Mouse (Mus musculus): ENCODE data around the gene Bhlha15. TPM values are rescaled to one million over a fixed set of nuclear protein-coding genes. Genes with fewer than 3 reads are reported as not detected.
A peak's percentile ranks its signal among the peaks of the same experiment; 100 is the strongest.

Bhlha15 gene
- polyA plus RNA-seq, 1 experiment from 2014 or later = 0.12 TPM

DNA sequence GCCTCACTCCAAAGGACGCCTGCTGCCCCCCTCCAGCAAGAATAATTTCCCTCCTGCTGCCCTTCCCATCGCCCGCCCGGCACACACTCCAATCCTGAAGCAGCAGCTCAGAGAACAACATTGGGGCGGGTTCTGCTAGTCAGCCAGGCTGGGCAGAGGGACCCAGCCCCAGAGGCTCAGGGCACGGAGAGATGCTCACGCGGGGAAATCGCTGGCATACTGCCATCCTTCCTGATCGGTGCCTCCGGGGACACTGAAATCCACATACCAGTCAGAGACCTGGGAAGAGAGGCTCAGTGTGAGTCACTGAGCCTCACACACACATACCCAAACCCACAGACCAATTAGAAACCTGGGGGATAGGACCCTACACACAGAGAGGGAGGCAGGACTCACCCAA, 10.5 kb downstream of the Bhlha15 start:
- no peak for DNase-seq (ENCODE audit: low spot score)
- 90% methylated on average over 11 of the region's 11 CpGs for WGBS

DNA sequence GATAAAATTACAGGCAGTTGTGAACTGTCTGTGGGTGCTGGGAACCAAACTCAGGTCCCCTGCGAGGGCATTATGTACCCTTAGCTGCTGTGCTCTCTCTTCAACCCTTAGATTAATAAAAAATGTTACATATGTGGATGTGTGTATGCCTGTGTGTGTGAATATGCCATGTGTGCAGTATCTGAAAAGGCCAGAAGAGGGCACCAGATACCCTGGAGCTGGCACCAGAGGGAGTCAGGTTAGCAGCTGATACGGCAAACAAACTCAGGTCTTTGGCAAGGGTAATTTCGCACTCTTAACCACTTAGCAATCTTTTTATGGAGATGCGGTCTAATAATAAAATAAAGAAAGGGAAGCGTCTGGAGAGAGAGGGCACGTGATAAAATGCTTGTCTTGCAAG, 12.3 kb downstream of the Bhlha15 start:
- no peak overlapping the region for H3K27ac ChIP-seq (ENCODE audit: low read depth, low read length)
- H3K9ac ChIP-seq (ENCODE audit: low read length) = no peak overlapping the region
- ATAC-seq (replicated peaks; ENCODE audit: low FRiP score) (no peak), DNase-seq (ENCODE audit: low spot score) (no peak)
- WGBS = 97% methylated on average over 6 of the region's 6 CpGs
- no peaks in the 10 kb centered on the region; the same call in 1 of the 2 replicates for H3K36me3 ChIP-seq (ENCODE audit: control insufficient read depth, insufficient read depth, low read length)
- H3K4me1 ChIP-seq (replicated peaks; ENCODE audit: control insufficient read depth, insufficient read depth, low read length) = no peaks in the 10 kb centered on the region
- peaks cover 5% of the 10 kb centered on the region; the same call in 1 of the 2 replicates for H3K9me3 ChIP-seq (ENCODE audit: control insufficient read depth, low read length)
- H3K27me3 ChIP-seq (ENCODE audit: control insufficient read depth, insufficient read depth, low read length) = no peaks in the 10 kb centered on the region
- no peak overlapping the region for H3K4me2 ChIP-seq (ENCODE audit: low read depth, low read length, severe bottlenecking)
- H3K4me3 ChIP-seq (ENCODE audit: low read depth, low read length) = no peak overlapping the region

More for the DNA sequence above, 10.5 kb downstream of the Bhlha15 start:
- Histone ChIP-seq H3K27ac (ENCODE audit: low read depth, low read length) (no peak overlapping the region), H3K9ac (ENCODE audit: low read length) (no peak overlapping the region), H3K36me3 (ENCODE audit: control insufficient read depth, insufficient read depth, low read length) (no peaks in the 10 kb centered on the region; the same call in 1 of the 2 replicates), H3K4me3 (ENCODE audit: low read depth, low read length) (no peak overlapping the region), H3K4me1 (replicated peaks; ENCODE audit: control insufficient read depth, insufficient read depth, low read length) (no peaks in the 10 kb centered on the region), H3K27me3 (ENCODE audit: control insufficient read depth, insufficient read depth, low read length) (no peaks in the 10 kb centered on the region), H3K4me2 (ENCODE audit: low read depth, low read length, severe bottlenecking) (no peak overlapping the region), H3K9me3 (ENCODE audit: control insufficient read depth, low read length) (peaks cover 5% of the 10 kb centered on the region; the same call in 1 of the 2 replicates)
- ATAC-seq (replicated peaks; ENCODE audit: low FRiP score) = no peak

DNA sequence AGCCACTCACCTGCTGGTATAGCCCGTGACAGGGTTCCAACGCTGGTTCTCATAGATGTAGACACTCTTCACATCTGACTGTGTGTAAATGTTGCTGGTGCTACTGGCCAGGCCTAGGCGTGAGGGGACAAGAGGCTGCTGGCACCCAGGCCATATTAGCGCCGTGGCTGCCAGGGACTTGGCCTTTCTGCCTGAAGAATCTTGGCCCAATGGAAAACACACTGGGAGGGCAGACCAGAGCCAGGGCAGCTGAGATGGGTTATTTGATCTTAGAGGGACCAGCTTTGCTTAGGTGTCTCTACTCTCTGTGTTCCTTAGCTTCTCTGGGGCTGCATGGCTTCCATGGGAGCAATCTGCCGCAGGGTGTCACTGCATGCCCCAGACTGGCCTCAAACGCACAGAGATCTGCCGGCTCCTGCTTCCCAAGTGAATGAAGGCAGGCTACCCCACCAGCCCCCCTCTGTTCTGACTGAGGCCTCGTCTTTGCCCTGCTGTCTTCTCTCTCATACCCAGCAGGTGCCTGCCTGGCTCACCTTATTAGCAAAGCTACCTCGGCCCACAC, 13.4 kb downstream of the Bhlha15 start:
- WGBS = 92% methylated on average over 10 of the region's 10 CpGs
- H3K27me3 ChIP-seq (ENCODE audit: control insufficient read depth, insufficient read depth, low read length) = no peaks in the 10 kb centered on the region

DNA sequence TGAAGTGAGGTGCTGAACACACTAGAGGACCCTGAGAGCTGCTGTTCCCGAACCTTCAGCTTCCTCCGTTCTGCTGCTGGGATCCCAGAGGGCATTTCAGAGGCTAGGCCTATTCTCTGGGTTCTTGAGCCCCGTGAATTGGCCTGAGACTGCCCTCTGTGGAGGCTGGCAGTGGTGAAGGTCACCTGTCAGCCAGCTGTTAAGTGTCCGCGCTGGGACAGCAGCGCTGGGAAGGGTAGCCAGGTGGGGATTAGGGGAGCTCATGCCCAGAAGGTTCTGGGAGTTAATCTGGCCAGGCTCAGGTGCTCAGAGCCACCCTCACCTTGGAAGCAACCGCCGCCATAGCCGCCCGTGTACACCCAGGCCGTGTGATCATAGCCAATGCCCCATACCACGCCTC, 14.2 kb downstream of the Bhlha15 start:
- Histone ChIP-seq H3K27ac (ENCODE audit: low read depth, low read length) (no peak overlapping the region), H3K4me1 (replicated peaks; ENCODE audit: control insufficient read depth, insufficient read depth, low read length) (no peaks in the 10 kb centered on the region), H3K27me3 (ENCODE audit: control insufficient read depth, insufficient read depth, low read length) (no peaks in the 10 kb centered on the region), H3K9ac (ENCODE audit: low read length) (no peak overlapping the region), H3K36me3 (ENCODE audit: control insufficient read depth, insufficient read depth, low read length) (no peaks in the 10 kb centered on the region; the same call in 1 of the 2 replicates), H3K9me3 (ENCODE audit: control insufficient read depth, low read length) (peaks cover 5% of the 10 kb centered on the region; the same call in 1 of the 2 replicates), H3K4me3 (ENCODE audit: low read depth, low read length) (no peak overlapping the region), H3K4me2 (ENCODE audit: low read depth, low read length, severe bottlenecking) (no peak overlapping the region)
- ATAC-seq (replicated peaks; ENCODE audit: low FRiP score) (no peak), DNase-seq (ENCODE audit: low spot score) (no peak)
- 93% methylated on average over 12 of the region's 12 CpGs for WGBS

More for the DNA sequence above, 13.4 kb downstream of the Bhlha15 start:
- ATAC-seq (replicated peaks; ENCODE audit: low FRiP score) (no peak), DNase-seq (ENCODE audit: low spot score) (no peak)
- Histone ChIP-seq H3K36me3 (ENCODE audit: control insufficient read depth, insufficient read depth, low read length) (no peaks in the 10 kb centered on the region; the same call in 1 of the 2 replicates), H3K4me2 (ENCODE audit: low read depth, low read length, severe bottlenecking) (no peak overlapping the region), H3K4me3 (ENCODE audit: low read depth, low read length) (no peak overlapping the region), H3K4me1 (replicated peaks; ENCODE audit: control insufficient read depth, insufficient read depth, low read length) (no peaks in the 10 kb centered on the region), H3K27ac (ENCODE audit: low read depth, low read length) (no peak overlapping the region), H3K9ac (ENCODE audit: low read length) (no peak overlapping the region), H3K9me3 (ENCODE audit: control insufficient read depth, low read length) (peaks cover 5% of the 10 kb centered on the region; the same call in 1 of the 2 replicates)

DNA sequence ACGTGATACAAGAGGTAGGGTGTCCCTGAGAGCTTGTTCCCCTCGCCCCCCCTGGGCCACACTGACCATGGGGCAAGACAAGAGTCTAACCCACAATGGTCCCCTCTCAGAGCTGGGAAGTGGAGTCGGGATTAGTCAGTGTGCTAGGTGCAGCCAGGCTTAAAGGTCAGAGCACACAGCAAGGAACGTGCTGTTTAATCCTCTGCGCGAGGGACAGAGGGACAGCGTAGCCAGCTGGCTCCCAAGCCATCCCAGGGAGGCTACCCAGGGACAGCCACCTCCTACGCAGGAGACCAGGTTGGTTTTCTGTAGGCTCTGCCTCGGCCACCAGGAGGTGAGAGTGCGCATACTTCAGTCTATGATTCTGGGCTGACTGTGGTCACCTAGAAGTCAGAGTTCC, 14.8 kb downstream of the Bhlha15 start:
- Histone ChIP-seq H3K4me1 (replicated peaks; ENCODE audit: control insufficient read depth, insufficient read depth, low read length) (no peaks in the 10 kb centered on the region), H3K27me3 (ENCODE audit: control insufficient read depth, insufficient read depth, low read length) (no peaks in the 10 kb centered on the region), H3K4me2 (ENCODE audit: low read depth, low read length, severe bottlenecking) (no peak overlapping the region), H3K36me3 (ENCODE audit: control insufficient read depth, insufficient read depth, low read length) (no peaks in the 10 kb centered on the region; the same call in 1 of the 2 replicates), H3K27ac (ENCODE audit: low read depth, low read length) (no peak overlapping the region), H3K9ac (ENCODE audit: low read length) (no peak overlapping the region), H3K9me3 (ENCODE audit: control insufficient read depth, low read length) (peaks cover 5% of the 10 kb centered on the region; the same call in 1 of the 2 replicates), H3K4me3 (ENCODE audit: low read depth, low read length) (no peak overlapping the region)
- 54% methylated on average over 10 of the region's 10 CpGs for WGBS
- DNase-seq (ENCODE audit: low spot score) (no peak), ATAC-seq (replicated peaks; ENCODE audit: low FRiP score) (no peak)

DNA sequence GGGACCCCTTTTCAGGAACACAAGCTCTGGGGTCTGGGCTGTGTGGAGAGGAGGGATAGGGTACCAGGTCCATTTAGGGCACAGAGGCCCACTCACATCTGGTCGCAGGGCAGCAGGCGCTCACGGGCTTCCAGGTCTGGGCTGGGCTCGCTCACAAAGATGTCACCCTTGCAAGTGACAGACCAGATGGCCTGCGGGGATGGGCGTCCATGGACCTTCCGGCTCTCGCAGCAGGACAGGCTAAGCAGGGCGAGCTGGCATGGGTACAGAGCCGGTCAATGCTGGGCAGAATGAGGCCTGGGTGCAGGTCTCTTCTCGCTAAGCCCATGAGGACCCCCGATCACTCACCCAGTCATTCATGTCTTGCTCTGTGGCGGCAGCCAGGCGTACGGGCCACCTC, 16.0 kb downstream of the Bhlha15 start:
- Histone ChIP-seq H3K4me2 (ENCODE audit: low read depth, low read length, severe bottlenecking) (no peak overlapping the region), H3K9ac (ENCODE audit: low read length) (no peak overlapping the region), H3K4me1 (replicated peaks; ENCODE audit: control insufficient read depth, insufficient read depth, low read length) (no peaks in the 10 kb centered on the region), H3K4me3 (ENCODE audit: low read depth, low read length) (no peak overlapping the region), H3K27me3 (ENCODE audit: control insufficient read depth, insufficient read depth, low read length) (no peaks in the 10 kb centered on the region), H3K9me3 (ENCODE audit: control insufficient read depth, low read length) (peaks cover 5% of the 10 kb centered on the region; the same call in 1 of the 2 replicates), H3K36me3 (ENCODE audit: control insufficient read depth, insufficient read depth, low read length) (no peaks in the 10 kb centered on the region; the same call in 1 of the 2 replicates), H3K27ac (ENCODE audit: low read depth, low read length) (no peak overlapping the region)
- DNase-seq (ENCODE audit: low spot score) = no peak
- ATAC-seq (replicated peaks; ENCODE audit: low FRiP score) = no peak
- WGBS = 95% methylated on average over 15 of the region's 15 CpGs

DNA sequence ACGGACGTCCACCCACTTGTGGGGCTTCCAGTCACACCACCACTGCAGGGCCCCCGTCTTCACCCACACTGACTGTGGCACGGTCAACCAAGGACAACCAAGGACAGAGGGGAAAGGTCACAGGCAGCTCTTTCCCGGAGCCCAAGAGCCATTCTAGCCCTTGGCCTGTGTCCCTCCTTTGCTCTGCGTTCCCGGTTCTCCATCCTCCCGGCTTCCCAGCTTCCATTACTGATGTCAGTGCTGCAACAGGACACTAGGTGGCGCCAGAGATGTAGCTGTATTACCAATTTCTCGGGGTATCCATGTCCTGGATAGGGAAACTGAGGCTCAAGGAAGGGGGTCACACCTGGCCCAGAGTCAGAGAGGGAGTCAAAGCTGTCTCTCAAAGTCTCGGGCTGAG, 17.4 kb downstream of the Bhlha15 start:
- Histone ChIP-seq H3K9me3 (ENCODE audit: control insufficient read depth, low read length) (peaks cover 1% of the 10 kb centered on the region; the same call in 1 of the 2 replicates), H3K4me1 (replicated peaks; ENCODE audit: control insufficient read depth, insufficient read depth, low read length) (no peaks in the 10 kb centered on the region)

DNA sequence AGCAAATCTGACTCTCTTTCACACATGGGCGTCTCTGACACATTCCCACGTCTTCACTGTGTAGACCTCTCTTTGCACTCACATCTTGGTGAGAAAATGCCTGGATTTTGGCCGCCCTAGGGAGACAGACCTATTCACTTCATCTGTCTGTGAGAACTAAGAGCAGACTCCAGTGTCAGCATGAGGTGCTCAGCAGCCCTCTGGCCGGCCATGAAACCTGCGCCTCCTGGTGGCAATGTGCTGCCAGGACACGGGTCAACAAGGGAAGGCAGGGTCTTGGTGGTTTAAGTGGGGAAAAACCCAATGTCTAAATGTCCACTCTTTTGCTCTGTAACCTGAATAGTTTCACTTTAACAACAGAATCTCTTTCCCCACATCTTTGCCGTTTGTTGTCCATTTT, 24.4 kb downstream of the Bhlha15 start:
- Histone ChIP-seq H3K4me3 (ENCODE audit: low read depth, low read length) (no peak overlapping the region), H3K4me2 (ENCODE audit: low read depth, low read length, severe bottlenecking) (no peak overlapping the region), H3K36me3 (ENCODE audit: control insufficient read depth, insufficient read depth, low read length) (no peaks in the 10 kb centered on the region; the same call in 1 of the 2 replicates), H3K27ac (ENCODE audit: low read depth, low read length) (no peak overlapping the region), H3K4me1 (replicated peaks; ENCODE audit: control insufficient read depth, insufficient read depth, low read length) (no peaks in the 10 kb centered on the region), H3K9ac (ENCODE audit: low read length) (no peak overlapping the region), H3K9me3 (ENCODE audit: control insufficient read depth, low read length) (no peaks in the 10 kb centered on the region), H3K27me3 (ENCODE audit: control insufficient read depth, insufficient read depth, low read length) (no peaks in the 10 kb centered on the region)
- no peak for ATAC-seq (replicated peaks; ENCODE audit: low FRiP score)
- DNase-seq (ENCODE audit: low spot score) = peak; percentile 80
- WGBS = 34% methylated on average over 7 of the region's 7 CpGs

More for the DNA sequence above, 17.4 kb downstream of the Bhlha15 start:
- 50% methylated on average over 11 of the region's 11 CpGs for WGBS
- H3K36me3 ChIP-seq (ENCODE audit: control insufficient read depth, insufficient read depth, low read length) = no peaks in the 10 kb centered on the region; the same call in 1 of the 2 replicates
- H3K27ac ChIP-seq (ENCODE audit: low read depth, low read length) = no peak overlapping the region
- no peak overlapping the region for H3K4me2 ChIP-seq (ENCODE audit: low read depth, low read length, severe bottlenecking)
- ATAC-seq (replicated peaks; ENCODE audit: low FRiP score) = no peak
- H3K27me3 ChIP-seq (ENCODE audit: control insufficient read depth, insufficient read depth, low read length) = no peaks in the 10 kb centered on the region
- DNase-seq (ENCODE audit: low spot score) = peak; percentile 71
- H3K4me3 ChIP-seq (ENCODE audit: low read depth, low read length) = no peak overlapping the region
- no peak overlapping the region for H3K9ac ChIP-seq (ENCODE audit: low read length)

DNA sequence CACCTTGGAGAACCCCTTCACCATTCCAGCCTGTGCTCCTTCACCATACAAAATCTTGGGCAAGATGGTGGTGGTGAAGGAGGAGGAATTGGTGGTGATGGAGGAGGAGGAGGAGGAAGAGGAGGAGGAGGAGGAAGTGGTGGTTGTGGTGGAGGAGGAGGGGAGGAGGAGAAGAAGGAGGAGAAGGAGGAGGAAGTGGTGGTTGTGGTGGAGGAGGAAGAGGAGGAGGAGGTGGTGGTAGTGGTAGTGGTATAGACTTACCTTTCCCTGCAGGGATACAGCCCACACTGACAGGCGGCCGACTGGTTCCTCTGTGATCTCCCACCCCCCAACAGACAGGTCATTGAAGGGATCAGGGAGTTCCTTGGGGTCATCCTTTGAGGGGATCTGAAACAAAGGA, 25.9 kb downstream of the Bhlha15 start:
- Histone ChIP-seq H3K27ac (ENCODE audit: low read depth, low read length) (no peak overlapping the region), H3K9ac (ENCODE audit: low read length) (no peak overlapping the region), H3K27me3 (ENCODE audit: control insufficient read depth, insufficient read depth, low read length) (no peaks in the 10 kb centered on the region), H3K4me2 (ENCODE audit: low read depth, low read length, severe bottlenecking) (no peak overlapping the region), H3K36me3 (ENCODE audit: control insufficient read depth, insufficient read depth, low read length) (no peaks in the 10 kb centered on the region; the same call in 1 of the 2 replicates), H3K4me1 (replicated peaks; ENCODE audit: control insufficient read depth, insufficient read depth, low read length) (no peaks in the 10 kb centered on the region), H3K4me3 (ENCODE audit: low read depth, low read length) (no peak overlapping the region), H3K9me3 (ENCODE audit: control insufficient read depth, low read length) (no peaks in the 10 kb centered on the region)
- 86% methylated on average over 2 of the region's 2 CpGs for WGBS
- DNase-seq (ENCODE audit: low spot score) (no peak), ATAC-seq (replicated peaks; ENCODE audit: low FRiP score) (no peak)

Data from forebrain, embryonic 11.5 days (tissue).